Comparison of ENCODE assay signal across 23 mouse cellular contexts in genomic region chr13:54975546-54975945, GRCm38 (mm10). TPM values are rescaled to one million over a fixed set of nuclear protein-coding genes. Genes with fewer than 3 reads are reported as not detected.
DNase-seq lines count a peak whose midpoint lies in the region; ATAC-seq lines count a peak whose summit lies in the region.
"Had no signal": no experiment of that assay in that cellular context is flagged by ENCODE, and none has a peak within 500 bp of the region (broad histone marks: within the 10 kb centered on the region; RNA-seq: fewer than 3 reads in every experiment).

No protein-coding gene starts in this region.

- H3K4me2 ChIP-seq in heart, embryonic 15.5 days: no peak overlapping the region
- H3K4me2 ChIP-seq in midbrain, embryonic 14.5 days (ENCODE audit: low read length): no peak overlapping the region
- no peak overlapping the region for H3K4me2 ChIP-seq in midbrain, embryonic 16.5 days (ENCODE audit: low read length)
- H3K4me2 ChIP-seq: embryonic facial prominence, embryonic 15.5 days; limb, embryonic 12.5 days; liver, embryonic 11.5 days had no signal

- peak; percentile 51 to 61 for DNase-seq in cerebellum, postnatal 25 days
- DNase-seq in cerebellum, adult 9-10 months: no peak
- no peak for DNase-seq in heart, postnatal 14 days
- DNase-seq in midbrain, embryonic 14.5 days: no peak
- DNase-seq in adrenal gland, postnatal 25 days: no peak
- DNase-seq: B cell, adult 2 months; gastrocnemius, postnatal 10 days; kidney, postnatal 25 days; liver, postnatal 0 days; thymus, postnatal 14 days had no signal

- intact Hi-C loops in heart, postnatal 14 days (cut with DNase I): no loop called here

- 58% methylated on average over 3 of the region's 3 CpGs for WGBS in heart, embryonic 15.5 days
- WGBS in midbrain, embryonic 14.5 days: 50% methylated on average over 3 of the region's 3 CpGs
- 47% methylated on average over 3 of the region's 3 CpGs for WGBS in midbrain, embryonic 16.5 days

- no peak overlapping the region for H3K9ac ChIP-seq in heart, embryonic 15.5 days
- H3K9ac ChIP-seq in midbrain, embryonic 14.5 days (replicated peaks; ENCODE audit: low read length): no peak overlapping the region
- no peak overlapping the region for H3K9ac ChIP-seq in midbrain, embryonic 16.5 days (ENCODE audit: low read depth, low read length)
- H3K9ac ChIP-seq: embryonic facial prominence, embryonic 15.5 days; limb, embryonic 12.5 days; liver, postnatal 0 days had no signal

- ATAC-seq in heart, embryonic 15.5 days (replicated peaks; ENCODE audit: insufficient number of reproducible peaks, insufficient read depth, low FRiP score, low read depth): 0 out of 2 replicates have a peak, but pooled peaks have one; percentile 11
- ATAC-seq in midbrain, embryonic 14.5 days (ENCODE audit: low FRiP score, low TSS enrichment): no peak; the same call in 1 of the 2 replicates
- no peak for ATAC-seq in midbrain, embryonic 16.5 days
- ATAC-seq: intestine, postnatal 0 days; liver, postnatal 0 days; lung, postnatal 0 days; Patski had no signal

- peaks cover 10% of the 10 kb centered on the region for H3K27me3 ChIP-seq in heart, embryonic 15.5 days
- 0 out of 2 replicates have a peak, but pooled peaks cover 2% of the 10 kb centered on the region for H3K27me3 ChIP-seq in midbrain, embryonic 14.5 days (ENCODE audit: control insufficient read depth, insufficient read depth, low read length)
- H3K27me3 ChIP-seq in midbrain, embryonic 16.5 days (ENCODE audit: control insufficient read depth, insufficient read depth, low read depth, low read length): no peaks in the 10 kb centered on the region; the same call in none of the 2 replicates

- H3K4me3 ChIP-seq in heart, embryonic 15.5 days: no peak overlapping the region
- no peak overlapping the region for H3K4me3 ChIP-seq in midbrain, embryonic 14.5 days (replicated peaks; ENCODE audit: low read depth, low read length)
- H3K4me3 ChIP-seq in midbrain, embryonic 16.5 days (ENCODE audit: low read depth, low read length): no peak overlapping the region
- H3K4me3 ChIP-seq: embryonic facial prominence, embryonic 15.5 days; heart, embryonic 10.5 days; layer of hippocampus, adult 2 months; limb, embryonic 12.5 days had no signal

- H3K9me3 ChIP-seq in heart, embryonic 15.5 days (replicated peaks): no peaks in the 10 kb centered on the region
- H3K9me3 ChIP-seq in midbrain, embryonic 14.5 days (ENCODE audit: control insufficient read depth, low read length): no peaks in the 10 kb centered on the region
- no peaks in the 10 kb centered on the region for H3K9me3 ChIP-seq in midbrain, embryonic 16.5 days (replicated peaks; ENCODE audit: control insufficient read depth, low read length, poor library complexity, severe bottlenecking)
- H3K9me3 ChIP-seq: embryonic facial prominence, embryonic 15.5 days; G1E; heart, embryonic 10.5 days; limb, embryonic 12.5 days had no signal

- no peaks in the 10 kb centered on the region for H3K4me1 ChIP-seq in heart, embryonic 15.5 days (replicated peaks)
- H3K4me1 ChIP-seq in midbrain, embryonic 14.5 days (ENCODE audit: control insufficient read depth, insufficient read depth, low read length): peaks cover 16% of the 10 kb centered on the region
- H3K4me1 ChIP-seq in midbrain, embryonic 16.5 days (ENCODE audit: control insufficient read depth, insufficient read depth, low read length): peaks cover 17% of the 10 kb centered on the region
- H3K4me1 ChIP-seq: embryonic facial prominence, embryonic 15.5 days had no signal

- H3K36me3 ChIP-seq in heart, embryonic 15.5 days: no peaks in the 10 kb centered on the region
- no peaks in the 10 kb centered on the region for H3K36me3 ChIP-seq in midbrain, embryonic 14.5 days (ENCODE audit: control insufficient read depth, insufficient read depth, low read length)
- H3K36me3 ChIP-seq in midbrain, embryonic 16.5 days (ENCODE audit: control insufficient read depth, insufficient read depth, low read length): no peaks in the 10 kb centered on the region
- H3K36me3 ChIP-seq: embryonic facial prominence, embryonic 15.5 days; G1E; heart, embryonic 10.5 days; limb, embryonic 12.5 days had no signal

- H3K27ac ChIP-seq in heart, embryonic 15.5 days: no peak overlapping the region
- 0 out of 2 replicates have a peak overlapping the region, but pooled peaks have one; percentile 41 for H3K27ac ChIP-seq in midbrain, embryonic 14.5 days (replicated peaks; ENCODE audit: low read depth, low read length)
- no peak overlapping the region for H3K27ac ChIP-seq in midbrain, embryonic 16.5 days (ENCODE audit: low read length)
- H3K27ac ChIP-seq: embryonic facial prominence, embryonic 15.5 days; heart, embryonic 10.5 days; layer of hippocampus, adult 2 months; limb, embryonic 12.5 days; macrophage had no signal

RNA-seq across cellular contexts. Expression of gene Unc5a, which starts 26.3 kb away (rescaled TPM):
- 1.3 and 2.8 TPM in 2 replicates for polyA plus RNA-seq in heart, embryonic 15.5 days (2015; fragmentation: Nextera tagmentation; extraction: Ambion mirVana)
- under 1 TPM; 0.60 to 0.63 TPM for total RNA-seq in heart, postnatal 14 days (2021)
- polyA plus RNA-seq in midbrain, embryonic 14.5 days (2014; fragmentation: Nextera tagmentation; extraction: Ambion mirVana): 12.6 and 15.9 TPM in 2 replicates
- 14.1 and 16.3 TPM in 2 replicates for polyA plus RNA-seq in midbrain, embryonic 16.5 days (2015; fragmentation: Nextera tagmentation; extraction: Ambion mirVana)
- total RNA-seq in adrenal gland, postnatal 25 days (2021): 6.6 and 9.0 TPM in 2 replicates
- total RNA-seq: G1E; granulocyte monocyte progenitor cell, adult 5-6 weeks had no signal
- polyA plus RNA-seq: Patski had no signal

RNA-seq across cellular contexts. Expression of gene Hk3, which starts 45.6 kb away (rescaled TPM):
- 0.86 and 1.2 TPM in 2 replicates for polyA plus RNA-seq in heart, embryonic 15.5 days (2015; fragmentation: Nextera tagmentation; extraction: Ambion mirVana)
- under 1 TPM; 0.61 to 0.74 TPM for total RNA-seq in heart, postnatal 14 days (2021)
- 0.40 and 1.1 TPM in 2 replicates for polyA plus RNA-seq in midbrain, embryonic 14.5 days (2014; fragmentation: Nextera tagmentation; extraction: Ambion mirVana)
- 0.57 and 0.77 TPM in 2 replicates for polyA plus RNA-seq in midbrain, embryonic 16.5 days (2015; fragmentation: Nextera tagmentation; extraction: Ambion mirVana)
- total RNA-seq in adrenal gland, postnatal 25 days (2021): 0.52 and 0.88 TPM in 2 replicates
- polyA plus RNA-seq: Patski had no signal

Comparison
In these comparisons a context has a peak if more than half of its experiments do, and no peak if none do; other contexts are left out.
1. DNase-seq: peak in cerebellum, postnatal 25 days (2 of 2); none in cerebellum, adult 9-10 months (single experiment), heart, postnatal 14 days (0 of 2), midbrain, embryonic 14.5 days (single experiment) and adrenal gland, postnatal 25 days (single experiment).